Mouse (Mus musculus) midbrain, embryonic 13.5 days (tissue): ENCODE measurements around the gene Prr12. TPM values are rescaled to one million over a fixed set of nuclear protein-coding genes. Genes with fewer than 3 reads are reported as not detected.
A peak's percentile ranks its signal among the peaks of the same experiment; 100 is the strongest.
"Not testable (repeated sequence)": the region's sequence is repeated elsewhere in the genome, so short reads cannot be mapped to it uniquely, and the experiment has no call there.

ENCODE experiments used
- ATAC-seq: fragments of 200-750 bp; cut with Nextera tagmentation; 2 replicates; pipeline ENCODE4 v1.8.0; 2017; ENCODE audit warnings: mild to moderate bottlenecking, moderate TSS enrichment, moderate library complexity
- H3K27ac ChIP-seq: fragments of 300-500 bp; sonication (generic); 2 replicates; pipeline ENCODE4 v1.5.1; 2015; ENCODE audit warnings: inconsistent platforms, mild to moderate bottlenecking, moderate library complexity
- H3K27me3 ChIP-seq: fragments of 300-500 bp; sonication (generic); 2 replicates; pipeline ENCODE4 v1.6.1; 2015; ENCODE audit warnings: mild to moderate bottlenecking, inconsistent platforms
- H3K36me3 ChIP-seq: fragments of 300-500 bp; sonication (generic); 2 replicates; pipeline ENCODE4 v1.6.1; 2015; ENCODE audit warnings: mild to moderate bottlenecking, inconsistent platforms
- H3K4me1 ChIP-seq: fragments of 300-500 bp; sonication (generic); replicated peaks from 2 replicates; pipeline ENCODE4 v1.6.1; 2015; ENCODE audit warnings: inconsistent platforms
- H3K4me2 ChIP-seq: fragments of 300-500 bp; sonication (generic); replicated peaks from 2 replicates; pipeline ENCODE4 v1.6.1; 2015; ENCODE audit warnings: moderate library complexity, mild to moderate bottlenecking, inconsistent platforms
- H3K4me3 ChIP-seq: fragments of 300-500 bp; sonication (generic); replicated peaks from 2 replicates; pipeline ENCODE4 v1.5.1; 2015; ENCODE audit warnings: mild to moderate bottlenecking, inconsistent platforms
- H3K9ac ChIP-seq: fragments of 300-500 bp; sonication (generic); replicated peaks from 2 replicates; pipeline ENCODE4 v1.6.1; 2015; ENCODE audit warnings: mild to moderate bottlenecking, inconsistent platforms
- H3K9me3 ChIP-seq: fragments of 300-500 bp; sonication (generic); 2 replicates; pipeline ENCODE4 v1.6.1; 2016; ENCODE audit warnings: mild to moderate bottlenecking, inconsistent platforms
- WGBS: fragments of 180-500 bp; shearing (Covaris S2); methylation state at CpG from one replicate; pipeline ENCODE4 v1.1.7; 2015; 5-methylcytosine and 5-hydroxymethylcytosine counted together
- polyA plus RNA-seq: library from polyadenylated mRNA; unstranded; fragments of >200 nt; fragmentation: Nextera tagmentation; extraction: Ambion mirVana; gene quantifications from 2 replicates; pipeline ENCODE4 v1.2.1, GENCODE M21; 2015

The Prr12 gene
- polyA plus RNA-seq, result 14.0 and 17.0 TPM in 2 replicates

GRCm38 (mm10) chr7:45052862-45053116 lies at the start of gene Prr12:
Prr12 (minus strand) TSS chr7:45052881.
- Histone ChIP-seq H3K9me3 (no peaks in the 10 kb centered on the region), H3K27ac (peak within 1 kb of the TSS; percentile 100), H3K27me3 (no peaks in the 10 kb centered on the region), H3K4me2 (peak within 1 kb of the TSS; percentile 91), H3K4me1 (peaks cover 35% of the 10 kb centered on the region), H3K36me3 (peaks cover 29% of the 10 kb centered on the region), H3K4me3 (peak within 1 kb of the TSS; percentile 99), H3K9ac (peak within 1 kb of the TSS; percentile 97)
- WGBS, result 0% methylated on average over 5 of the region's 18 CpGs
- no peak for ATAC-seq

DNA sequence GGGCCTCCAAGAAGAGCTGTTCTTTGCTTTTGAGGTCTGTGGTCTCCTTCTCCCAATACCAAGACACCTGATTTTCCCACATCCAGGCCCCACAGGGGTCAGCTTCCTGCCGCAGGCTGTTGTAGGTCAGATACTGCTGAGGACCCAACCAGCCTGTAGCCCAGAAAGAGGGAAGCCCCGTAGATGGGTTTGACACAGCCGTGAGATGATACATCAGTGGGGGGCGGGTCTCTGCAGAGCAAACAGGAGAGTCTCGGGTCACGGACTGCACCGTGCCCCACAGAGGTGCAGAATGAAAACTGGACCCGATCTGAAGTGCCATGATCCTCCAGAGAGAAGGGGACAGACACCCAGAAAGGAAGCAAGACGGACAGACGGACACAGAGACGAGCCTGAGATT lies 49.8 kb upstream of the Prr12 start:
- Histone ChIP-seq H3K27me3 (no peaks in the 10 kb centered on the region), H3K4me1 (0 out of 2 replicates have a peak, but pooled peaks cover 4% of the 10 kb centered on the region), H3K4me2 (no peak overlapping the region), H3K36me3 (no peaks in the 10 kb centered on the region), H3K27ac (no peak overlapping the region), H3K9ac (no peak overlapping the region), H3K4me3 (no peak overlapping the region), H3K9me3 (no peaks in the 10 kb centered on the region)
- ATAC-seq, result no peak
- WGBS, result 90% methylated on average over 11 of the region's 11 CpGs

GRCm38 (mm10) chr7:45100046-45100445 lies 47.4 kb upstream of the Prr12 start:
- Histone ChIP-seq H3K4me2 (no peak overlapping the region), H3K36me3 (no peaks in the 10 kb centered on the region), H3K27me3 (no peaks in the 10 kb centered on the region), H3K9me3 (no peaks in the 10 kb centered on the region), H3K27ac (no peak overlapping the region), H3K9ac (no peak overlapping the region), H3K4me1 (no peaks in the 10 kb centered on the region), H3K4me3 (no peak overlapping the region)
- 97% methylated on average over 6 of the region's 6 CpGs for WGBS
- ATAC-seq, result no peak

DNA sequence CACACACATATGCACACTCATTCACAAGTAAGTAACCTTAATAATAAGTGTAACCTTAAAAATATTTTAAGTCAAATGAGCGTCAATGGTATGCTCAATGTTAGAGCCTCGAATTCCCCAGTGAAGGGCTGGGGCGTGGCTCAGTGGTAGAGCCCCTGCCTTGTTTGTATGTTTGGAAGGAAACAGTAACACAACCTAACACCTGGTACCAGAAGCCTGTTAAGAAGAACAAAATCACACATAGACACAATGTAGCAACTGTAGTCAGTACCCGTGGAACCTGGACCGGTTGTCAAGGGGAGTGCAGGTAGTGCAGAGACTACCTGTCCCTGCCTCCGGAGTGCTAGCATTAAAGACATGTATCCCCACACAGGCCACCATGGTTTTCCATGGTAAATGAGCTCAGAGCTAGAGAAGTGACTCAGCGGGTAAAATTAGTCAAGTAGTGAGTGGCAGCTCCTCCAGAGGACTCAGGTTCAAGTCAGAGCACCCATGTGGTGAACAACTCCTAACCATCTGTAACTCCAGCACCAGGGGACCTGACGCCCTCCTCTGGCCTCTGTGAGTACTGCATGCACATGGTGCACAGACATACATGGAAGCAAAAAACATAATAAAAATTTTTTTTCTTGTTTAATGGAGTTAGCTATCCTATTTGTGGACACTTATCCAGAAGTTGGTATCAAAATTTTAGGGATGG lies 46.0 kb upstream of the Prr12 start:
- Histone ChIP-seq H3K9ac (no peak overlapping the region), H3K27me3 (no peaks in the 10 kb centered on the region), H3K36me3 (no peaks in the 10 kb centered on the region), H3K4me1 (no peaks in the 10 kb centered on the region), H3K9me3 (no peaks in the 10 kb centered on the region), H3K27ac (no peak overlapping the region), H3K4me3 (no peak overlapping the region), H3K4me2 (no peak overlapping the region)
- 89% methylated on average over 8 of the region's 8 CpGs for WGBS
- no peak for ATAC-seq

GRCm38 (mm10) chr7:45097479-45097878 lies 44.8 kb upstream of the Prr12 start:
- H3K9ac ChIP-seq, result no peak overlapping the region
- no peaks in the 10 kb centered on the region for H3K27me3 ChIP-seq
- no peak overlapping the region for H3K4me3 ChIP-seq
- H3K36me3 ChIP-seq, result no peaks in the 10 kb centered on the region
- H3K9me3 ChIP-seq, result no peaks in the 10 kb centered on the region
- no peaks in the 10 kb centered on the region for H3K4me1 ChIP-seq
- no peak for ATAC-seq
- H3K27ac ChIP-seq, result no peak overlapping the region
- WGBS, result 80% methylated on average over 6 of the region's 6 CpGs
- no peak overlapping the region for H3K4me2 ChIP-seq

DNA sequence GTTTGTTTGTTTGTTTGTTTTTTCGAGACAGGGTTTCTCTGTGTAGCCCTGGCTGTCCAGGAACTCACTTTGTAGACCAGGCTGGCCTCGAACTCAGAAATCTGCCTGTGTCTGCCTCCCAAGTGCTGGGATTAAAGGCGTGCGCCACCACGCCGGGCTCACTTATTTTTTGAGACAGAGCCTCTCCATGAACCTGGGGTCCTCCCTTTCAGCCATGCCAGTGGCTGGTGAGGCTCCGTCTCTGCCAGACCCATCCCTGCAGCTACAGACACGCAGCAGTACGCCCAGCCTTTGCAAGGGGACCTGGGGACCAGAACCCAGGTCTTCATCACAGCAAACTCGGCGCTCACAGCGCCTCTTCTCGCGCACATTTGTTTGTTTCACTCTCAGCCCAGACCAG lies 43.3 kb upstream of the Prr12 start:
- H3K4me2 ChIP-seq, H3K27ac ChIP-seq, H3K9me3 ChIP-seq, H3K4me3 ChIP-seq, ATAC-seq, H3K9ac ChIP-seq, H3K27me3 ChIP-seq, H3K36me3 ChIP-seq: not testable (repeated sequence)
- 94% methylated on average over 14 of the region's 14 CpGs for WGBS
- H3K4me1 ChIP-seq, result peaks cover 11% of the 10 kb centered on the region

DNA sequence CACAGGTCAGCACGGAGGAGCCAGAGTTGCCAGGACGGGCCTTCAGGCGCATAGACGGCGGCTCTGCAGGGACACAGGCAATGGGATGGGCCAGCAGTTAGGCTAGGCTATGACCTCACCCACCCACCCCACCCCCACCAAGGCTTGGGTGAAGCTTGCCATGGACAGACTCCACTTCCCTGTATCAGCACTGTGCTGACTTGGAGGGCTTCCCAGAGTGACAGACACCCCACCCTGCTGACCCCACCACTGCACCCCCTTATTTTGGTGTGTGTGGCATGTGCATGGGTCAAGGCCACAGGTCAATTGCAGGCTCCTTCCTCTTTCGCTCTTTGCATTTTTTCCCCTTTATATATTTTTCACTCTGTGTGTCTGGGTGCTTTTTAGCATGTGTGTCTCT lies 42.7 kb upstream of the Prr12 start:
- no peak overlapping the region for H3K4me2 ChIP-seq
- H3K36me3 ChIP-seq, result no peaks in the 10 kb centered on the region
- no peak overlapping the region for H3K9ac ChIP-seq
- peaks cover 13% of the 10 kb centered on the region for H3K4me1 ChIP-seq
- WGBS, result 92% methylated on average over 6 of the region's 6 CpGs
- no peaks in the 10 kb centered on the region for H3K9me3 ChIP-seq
- ATAC-seq, result no peak
- H3K27ac ChIP-seq, result no peak overlapping the region
- H3K4me3 ChIP-seq, result no peak overlapping the region
- 0 out of 2 replicates have a peak, but pooled peaks cover 5% of the 10 kb centered on the region for H3K27me3 ChIP-seq

DNA sequence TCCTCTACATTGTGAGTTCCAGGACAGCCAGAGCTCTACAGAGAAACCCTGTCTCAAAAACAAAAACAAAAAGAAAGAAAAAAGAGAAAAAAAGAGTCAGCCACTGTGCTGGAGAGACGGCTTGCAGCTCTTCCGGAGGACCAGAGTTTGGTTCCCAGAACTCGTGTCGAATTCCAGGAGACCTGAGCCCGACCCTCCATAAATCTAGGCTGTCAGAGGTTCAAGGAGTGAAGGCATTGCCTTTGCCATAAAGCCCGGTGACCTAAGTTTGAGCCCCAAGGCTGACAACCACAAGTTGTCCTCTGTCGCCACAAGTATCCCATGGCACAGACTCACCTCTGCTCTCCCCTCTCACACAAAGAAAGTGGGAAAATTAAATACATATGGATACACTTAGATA lies 41.4 kb upstream of the Prr12 start:
- Histone ChIP-seq H3K4me3 (no peak overlapping the region), H3K4me1 (peaks cover 13% of the 10 kb centered on the region), H3K36me3 (no peaks in the 10 kb centered on the region), H3K27ac (no peak overlapping the region), H3K9me3 (no peaks in the 10 kb centered on the region), H3K27me3 (0 out of 2 replicates have a peak, but pooled peaks cover 5% of the 10 kb centered on the region), H3K4me2 (no peak overlapping the region), H3K9ac (no peak overlapping the region)
- 76% methylated on average over 7 of the region's 7 CpGs for WGBS
- ATAC-seq, result no peak

DNA sequence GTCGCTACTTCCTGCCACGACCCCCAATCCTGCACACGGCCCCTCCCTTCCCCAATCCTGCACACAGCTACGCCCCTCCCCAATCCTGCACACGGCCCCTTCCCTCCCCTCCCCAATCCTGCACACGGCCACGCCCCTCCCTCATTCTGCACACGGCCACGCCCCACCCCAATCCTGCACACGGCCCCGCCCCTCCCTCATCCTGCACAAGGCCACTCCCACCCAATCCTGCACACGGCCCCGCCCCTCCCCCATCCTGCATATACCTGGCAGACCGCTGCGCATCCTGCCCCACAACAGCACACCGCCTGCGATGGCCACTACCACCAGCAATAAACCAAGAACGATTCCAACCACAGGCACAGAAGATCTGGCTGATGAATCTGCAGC lies 40.8 kb upstream of the Prr12 start:
- Histone ChIP-seq H3K4me2 (no peak overlapping the region), H3K9me3 (no peaks in the 10 kb centered on the region), H3K4me3 (no peak overlapping the region), H3K4me1 (peaks cover 13% of the 10 kb centered on the region), H3K27ac (no peak overlapping the region), H3K36me3 (no peaks in the 10 kb centered on the region), H3K9ac (no peak overlapping the region), H3K27me3 (0 out of 2 replicates have a peak, but pooled peaks cover 5% of the 10 kb centered on the region)
- ATAC-seq, result no peak
- 33% methylated on average over 18 of the region's 18 CpGs for WGBS

DNA sequence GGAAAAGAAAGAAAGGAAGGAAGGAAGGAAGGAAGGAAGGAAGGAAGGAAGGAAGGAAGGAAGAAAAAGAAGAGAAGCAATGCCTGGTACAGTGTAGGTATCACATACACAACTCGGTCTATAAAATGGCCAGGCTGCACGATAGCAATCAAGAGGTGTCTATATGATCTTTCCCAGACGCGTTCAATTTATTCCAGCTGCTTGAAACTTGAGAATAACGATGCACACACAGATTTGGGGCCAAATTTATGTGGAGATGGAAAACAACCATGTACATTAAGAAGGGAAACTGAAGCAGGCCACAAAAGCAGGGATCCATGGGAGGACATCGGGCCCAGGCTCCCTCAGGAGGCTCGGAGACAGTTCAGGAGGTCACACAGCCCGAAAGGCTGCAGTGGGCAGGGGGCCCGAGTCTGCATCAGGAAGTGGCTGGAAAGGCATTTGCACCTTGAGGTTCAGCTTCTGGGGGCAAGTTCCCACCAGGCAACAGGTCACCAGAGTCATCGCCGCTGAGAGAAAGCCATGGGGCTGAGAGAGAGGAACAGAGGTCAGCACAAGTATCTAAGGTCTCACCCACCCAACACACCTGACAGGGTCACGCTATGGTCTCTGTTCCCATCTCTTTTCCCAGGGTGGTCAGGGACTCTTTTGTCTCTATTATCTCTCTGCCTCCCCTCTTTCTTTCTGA lies 40.3 kb upstream of the Prr12 start:
- no peak for ATAC-seq
- WGBS, result 61% methylated on average over 12 of the region's 12 CpGs

GRCm38 (mm10) chr7:45092048-45092447 lies 39.4 kb upstream of the Prr12 start, which contains the start of gene Rcn3:
Rcn3 (minus strand) TSS chr7:45092221.
- WGBS, result 1% methylated on average over 16 of the region's 16 CpGs
- peak; percentile 97 for ATAC-seq
- H3K9me3 ChIP-seq, result no peaks in the 10 kb centered on the region
- peaks cover 6% of the 10 kb centered on the region; the same call in 1 of the 2 replicates for H3K36me3 ChIP-seq
- 0 out of 2 replicates have a peak, but pooled peaks cover 5% of the 10 kb centered on the region for H3K27me3 ChIP-seq
- peak within 1 kb of the TSS; percentile 61 for H3K4me2 ChIP-seq
- peak within 1 kb of the TSS; percentile 53 for H3K9ac ChIP-seq
- peaks cover 13% of the 10 kb centered on the region for H3K4me1 ChIP-seq
- H3K4me3 ChIP-seq, result peak within 1 kb of the TSS; percentile 43
- H3K27ac ChIP-seq, result 0 out of 2 replicates have a peak within 1 kb of the TSS, but pooled peaks have one; percentile 14

More for the DNA sequence above, 40.3 kb upstream of the Prr12 start:
- 0 out of 2 replicates have a peak, but pooled peaks cover 5% of the 10 kb centered on the region for H3K27me3 ChIP-seq
- H3K4me2 ChIP-seq, result no peak overlapping the region
- no peak overlapping the region for H3K4me3 ChIP-seq
- no peaks in the 10 kb centered on the region for H3K9me3 ChIP-seq
- no peaks in the 10 kb centered on the region; the same call in 1 of the 2 replicates for H3K36me3 ChIP-seq
- peaks cover 13% of the 10 kb centered on the region for H3K4me1 ChIP-seq
- H3K27ac ChIP-seq, result no peak overlapping the region
- no peak overlapping the region for H3K9ac ChIP-seq
